Mouse (Mus musculus) bone marrow macrophage, adult 2 months (primary cell): ENCODE results near the gene Rnf169. TPM values are rescaled to one million over a fixed set of nuclear protein-coding genes. Genes with fewer than 3 reads are reported as not detected.
A peak's percentile ranks its signal among the peaks of the same experiment; 100 is the strongest.

Experiments
- H3K27ac ChIP-seq: 2 replicates; pipeline ENCODE4 v1.5.1; 2012; ENCODE audit warnings: low read depth, low read length; ENCODE audit not compliant: insufficient read depth
- H3K4me1 ChIP-seq: 2 replicates; pipeline ENCODE4 v1.6.1; 2012; ENCODE audit warnings: low read length; ENCODE audit not compliant: control insufficient read depth, insufficient read depth
- H3K4me3 ChIP-seq: 2 replicates; pipeline ENCODE4 v1.5.1; 2012; ENCODE audit warnings: mild to moderate bottlenecking, low read length, moderate library complexity; ENCODE audit not compliant: insufficient read depth
- CTCF ChIP-seq: IDR thresholded peaks from 2 replicates; pipeline ENCODE4 v1.5.1; 2012; ENCODE audit warnings: low read depth, mild to moderate bottlenecking, low read length, moderate library complexity
- POLR2A ChIP-seq: IDR thresholded peaks from 2 replicates; pipeline ENCODE4 v1.6.1; 2012; ENCODE audit warnings: mild to moderate bottlenecking, low read depth, low read length, borderline replicate concordance
- polyA plus RNA-seq: library from polyadenylated mRNA; stranded (reverse); fragments of >200 nt; gene quantifications from 2 replicates; pipeline ENCODE4 v1.2.4, GENCODE M21; 2012; ENCODE audit not compliant: missing spikeins, insufficient read depth, insufficient read length

Rnf169 gene
- polyA plus RNA-seq, 1 experiment, result 27.9 TPM

DNA sequence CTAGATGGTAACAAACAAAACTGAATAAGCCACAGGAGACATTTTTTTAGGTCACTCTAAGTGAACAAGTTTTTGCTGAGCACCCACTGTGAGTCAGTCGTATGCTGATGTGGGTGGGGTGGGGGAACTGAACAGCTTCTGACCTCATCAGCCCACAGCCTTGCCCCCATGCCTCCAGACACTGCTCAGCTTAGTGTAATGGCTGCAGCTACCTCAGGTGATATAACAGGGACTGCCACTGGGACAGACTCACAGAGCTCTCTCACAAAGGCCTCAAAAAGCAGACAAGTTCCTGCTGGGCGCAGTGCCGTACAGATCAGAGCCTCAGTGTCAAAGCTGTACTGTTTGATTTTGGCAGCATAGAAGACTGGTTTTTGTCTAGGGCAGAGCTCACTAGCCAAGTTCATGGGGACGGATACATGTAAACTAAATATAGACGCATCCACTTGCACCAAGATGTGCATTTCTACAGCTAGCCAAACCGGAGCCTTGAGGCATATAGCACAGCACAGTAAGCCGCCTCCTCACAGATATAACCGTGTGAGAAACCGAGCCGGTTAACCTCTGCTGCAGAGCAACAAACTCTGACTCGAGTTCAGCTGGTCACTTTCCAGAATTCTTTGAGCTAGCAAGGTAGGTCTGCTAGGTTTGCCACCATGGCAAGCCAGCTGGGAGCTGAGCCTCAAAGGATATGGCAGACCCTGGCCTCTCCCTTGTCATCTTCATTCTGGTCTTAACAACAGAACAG lies 77.2 kb downstream of the Rnf169 start:
- TF ChIP-seq CTCF, result no peak
- TF ChIP-seq POLR2A, result no peak
- Histone ChIP-seq H3K4me1 (peaks cover 22% of the 10 kb centered on the region), H3K4me3 (no peak overlapping the region), H3K27ac (no peak overlapping the region)

- no peak overlapping the region for H3K27ac ChIP-seq
- TF ChIP-seq CTCF (no peak), POLR2A (no peak)
- peaks cover 15% of the 10 kb centered on the region for H3K4me1 ChIP-seq
- H3K4me3 ChIP-seq, result no peak overlapping the region
Measured at GRCm38 (mm10) chr7:99902208-99902607, 78.0 kb downstream of the Rnf169 start.

DNA sequence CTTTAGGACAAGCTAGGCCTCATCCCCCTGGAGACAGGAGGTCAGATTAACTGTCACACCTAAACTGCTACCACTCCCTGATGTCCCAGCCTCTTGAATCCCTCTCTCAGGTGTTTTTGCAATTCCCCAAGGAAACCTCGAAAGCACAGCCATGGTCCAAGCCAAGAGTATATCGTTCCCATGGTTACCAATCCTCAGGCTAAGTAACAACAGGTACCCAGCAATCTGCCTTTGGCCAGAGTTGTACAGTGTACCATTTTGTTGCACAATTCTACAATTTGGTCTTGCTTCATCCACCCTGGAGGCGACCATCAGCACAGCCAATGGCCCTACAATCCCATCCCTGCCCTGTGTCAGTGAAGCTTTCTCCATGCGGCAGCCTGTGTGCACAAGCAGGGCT lies 83.3 kb downstream of the Rnf169 start:
- TF ChIP-seq POLR2A, result no peak
- TF ChIP-seq CTCF, result no peak
- Histone ChIP-seq H3K4me3 (no peak overlapping the region), H3K27ac (no peak overlapping the region), H3K4me1 (peaks cover 9% of the 10 kb centered on the region)

- Histone ChIP-seq H3K4me3 (no peak overlapping the region), H3K27ac (no peak overlapping the region), H3K4me1 (peaks cover 13% of the 10 kb centered on the region)
- TF ChIP-seq CTCF (no peak), POLR2A (no peak)
Measured at GRCm38 (mm10) chr7:99894478-99894877, 85.8 kb downstream of the Rnf169 start.

- peaks cover 14% of the 10 kb centered on the region for H3K4me1 ChIP-seq
- H3K4me3 ChIP-seq, result no peak overlapping the region
- H3K27ac ChIP-seq, result no peak overlapping the region
- no peak for TF ChIP-seq CTCF
- TF ChIP-seq POLR2A, result no peak
Measured at GRCm38 (mm10) chr7:99893967-99894366, 86.3 kb downstream of the Rnf169 start.

DNA sequence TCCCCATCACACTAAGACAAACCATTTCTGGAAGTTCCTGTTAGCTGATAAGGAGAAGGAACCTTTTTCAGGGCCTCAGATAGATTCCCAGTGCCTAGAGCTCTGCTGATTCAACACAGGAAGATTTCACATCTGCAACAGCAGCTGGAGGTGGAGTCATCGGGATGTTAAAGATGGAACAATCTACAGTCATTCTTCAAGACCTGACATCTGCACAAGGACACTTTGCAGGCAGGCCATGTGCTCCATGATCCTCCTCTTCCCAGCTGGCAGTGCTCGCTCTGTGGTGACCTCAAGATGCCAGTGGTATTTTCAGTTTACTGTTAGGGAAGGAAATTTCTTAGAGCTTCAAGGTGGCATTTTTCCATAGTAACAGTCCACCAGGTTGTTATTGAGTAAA lies 87.9 kb downstream of the Rnf169 start:
- Histone ChIP-seq H3K27ac (no peak overlapping the region), H3K4me3 (no peak overlapping the region), H3K4me1 (peaks cover 23% of the 10 kb centered on the region)
- TF ChIP-seq CTCF (no peak), POLR2A (no peak)

DNA sequence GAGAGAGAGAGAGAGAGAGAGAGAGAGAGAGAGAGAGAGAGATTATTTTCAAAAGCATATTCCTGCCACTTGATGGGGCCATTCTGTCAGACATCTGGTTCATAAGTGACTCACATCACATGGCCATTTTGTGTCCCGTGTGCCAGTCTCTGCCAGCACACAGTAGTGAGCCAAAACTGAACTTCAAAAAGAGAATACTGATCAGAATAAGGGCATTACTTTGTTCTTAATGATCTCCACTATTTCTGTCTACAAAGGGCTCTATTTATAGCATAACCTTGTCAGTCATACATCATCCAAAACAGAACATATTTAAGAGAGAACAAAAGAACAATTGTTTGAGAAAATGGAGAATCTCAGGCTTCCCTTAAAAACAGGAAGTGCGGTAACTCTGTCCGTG lies 88.8 kb downstream of the Rnf169 start:
- H3K27ac ChIP-seq, result peak overlapping the region; percentile 5; the same call in 1 of the 2 replicates
- H3K4me1 ChIP-seq, result peaks cover 30% of the 10 kb centered on the region
- no peak overlapping the region for H3K4me3 ChIP-seq
- TF ChIP-seq POLR2A (no peak), CTCF (no peak)

DNA sequence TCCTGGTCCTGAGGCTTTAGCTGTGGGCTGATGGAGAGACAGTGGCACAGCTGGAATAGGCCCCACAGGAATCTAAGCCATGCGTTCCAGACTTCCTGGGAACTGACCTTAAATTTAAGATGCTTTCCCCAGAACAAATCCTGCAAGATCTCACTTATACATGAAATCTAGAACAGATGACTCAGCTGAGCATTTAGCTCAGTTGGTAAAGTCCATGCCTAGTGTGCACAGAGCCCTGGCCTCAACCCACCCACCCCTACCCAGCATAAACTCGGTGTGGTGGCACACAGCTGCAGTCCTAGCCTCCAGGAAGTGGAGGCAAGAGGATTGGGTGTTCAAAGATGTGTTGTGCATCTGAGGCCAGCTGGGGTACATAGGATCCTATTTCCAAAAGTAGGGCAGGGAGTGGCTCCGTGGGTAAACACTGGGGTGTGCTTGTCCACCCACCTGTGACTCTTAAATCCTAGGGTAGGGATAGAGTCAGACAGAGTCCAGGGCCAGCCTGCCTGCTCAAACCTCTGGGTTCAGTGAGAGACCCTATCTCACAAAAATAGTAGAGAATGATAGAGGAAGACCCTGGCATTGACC lies 90.0 kb downstream of the Rnf169 start:
- peaks cover 30% of the 10 kb centered on the region for H3K4me1 ChIP-seq
- no peak for TF ChIP-seq POLR2A
- TF ChIP-seq CTCF, result no peak
- H3K4me3 ChIP-seq, result no peak overlapping the region
- H3K27ac ChIP-seq, result no peak overlapping the region

- H3K4me1 ChIP-seq, result peaks cover 30% of the 10 kb centered on the region
- H3K4me3 ChIP-seq, result no peak overlapping the region
- TF ChIP-seq POLR2A (no peak), CTCF (no peak)
- H3K27ac ChIP-seq, result no peak overlapping the region
Measured at GRCm38 (mm10) chr7:99889175-99889880, 90.9 kb downstream of the Rnf169 start.

DNA sequence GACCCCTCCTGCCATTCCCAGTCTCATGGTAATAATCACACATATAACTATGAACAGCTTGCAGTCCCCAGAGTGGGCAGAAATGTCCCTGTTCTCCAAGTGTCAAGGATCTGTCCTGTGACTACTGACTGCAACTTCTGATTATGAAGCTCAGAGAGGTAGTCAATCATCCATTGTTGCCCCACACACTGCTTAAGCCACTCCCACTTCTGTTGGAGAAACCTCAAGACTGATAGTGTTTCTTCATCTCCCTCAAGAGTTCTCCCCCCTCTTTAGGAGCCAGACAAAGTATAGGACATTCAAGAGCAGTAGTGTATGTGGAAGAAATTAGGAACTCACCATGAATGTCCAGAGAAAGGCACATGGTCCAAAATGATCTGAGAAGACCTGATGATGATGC lies 92.5 kb downstream of the Rnf169 start:
- Histone ChIP-seq H3K4me1 (peaks cover 32% of the 10 kb centered on the region), H3K27ac (no peak overlapping the region), H3K4me3 (no peak overlapping the region)
- TF ChIP-seq POLR2A, result no peak
- TF ChIP-seq CTCF, result no peak
